Mouse (Mus musculus) heart, adult 2 months (tissue): Measurements from ENCODE around the gene Nmnat2.

Source experiments
- CTCF ChIP-seq: fragments of 200-600 bp; IDR thresholded peaks from 2 replicates; pipeline ENCODE4 v1.8.1; 2022; ENCODE audit warnings: antibody characterized with exemption, mild to moderate bottlenecking, moderate library complexity
- POLR2A ChIP-seq: fragments of 200-500 bp; IDR thresholded peaks from 2 replicates; pipeline ENCODE4 v1.6.1; 2011; ENCODE audit warnings: mild to moderate bottlenecking, low read depth, low read length, control low read depth; ENCODE audit not compliant: insufficient read depth

DNA sequence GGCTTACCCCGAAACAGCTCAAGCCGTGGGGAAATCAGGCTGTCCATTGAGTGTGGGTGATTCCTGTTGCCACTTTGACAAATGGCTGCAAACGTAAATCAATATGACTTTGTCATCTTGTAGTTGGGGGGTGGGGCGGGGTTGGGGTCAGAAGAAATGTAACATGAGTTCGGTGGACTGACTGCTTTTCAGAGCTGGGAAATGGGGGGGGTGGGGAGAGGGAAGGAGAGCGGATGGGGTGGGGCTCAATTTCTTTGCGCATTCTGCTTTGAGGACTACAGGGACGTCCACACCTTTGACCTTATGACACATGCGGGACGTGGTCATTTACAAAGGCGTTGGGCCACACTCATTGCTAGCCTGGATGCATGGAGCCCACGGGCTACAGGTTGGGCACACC is 77.2 kb downstream of the Nmnat2 start:
- TF ChIP-seq CTCF (no peak), POLR2A (no peak)
